Mouse (Mus musculus) stomach, embryonic 15.5 days (tissue): ENCODE measurements at regions not wholly inside any gene's neighbourhood (a gene's known extent, or its start where the extent isn't known, plus 50 kb on each side); places are given as distances from the start of the nearest gene placed in this dataset. TPM values are rescaled to one million over a fixed set of nuclear protein-coding genes. Genes with fewer than 3 reads are reported as not detected.

Source experiments
- microRNA-seq: library from miRNA; unstranded; fragments of <30 nt; microRNA quantifications from one replicate; pipeline ENCODE4, GENCODE M21; 2016

Small RNAs in the stretch of these regions (microRNA-seq; reads per million reads assigned to microRNA genes)
- gene Mir6378, result not detected
